Mouse (Mus musculus): ENCODE results near the gene Zfp422.
"Not testable (repeated sequence)": the region's sequence is repeated elsewhere in the genome, so short reads cannot be mapped to it uniquely, and the experiment has no call there.

Gene Zfp422

DNA sequence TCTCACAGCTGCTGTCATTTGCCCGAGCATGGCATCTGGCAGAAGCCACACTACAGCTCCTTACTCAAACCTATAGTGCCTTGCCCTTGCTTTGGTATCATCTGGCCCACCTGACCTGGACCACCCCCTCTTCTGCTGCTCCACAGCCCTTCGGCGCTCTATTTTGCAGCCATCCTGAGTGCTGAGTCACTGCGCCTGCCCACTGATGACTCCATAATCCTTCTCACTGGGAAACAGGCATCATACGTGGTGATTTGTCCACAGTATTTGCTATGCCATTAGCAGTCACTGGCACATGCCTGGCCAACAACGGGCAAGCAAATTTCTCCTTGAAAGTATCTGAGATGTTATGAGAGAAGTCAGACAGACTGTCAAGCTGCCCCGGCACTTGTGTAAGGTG lies 21.0 kb upstream of the Zfp422 start:
- no peak for DNase-seq (ENCODE audit: extremely low spot score)

- DNase-seq (ENCODE audit: extremely low spot score), result no peak
Observed at GRCm38 (mm10) chr6:116647763-116648162, 19.0 kb upstream of the Zfp422 start.

GRCm38 (mm10) chr6:116644335-116644734 lies 15.5 kb upstream of the Zfp422 start:
- DNase-seq (ENCODE audit: extremely low spot score), result no peak

GRCm38 (mm10) chr6:116643881-116644280 lies 15.1 kb upstream of the Zfp422 start:
- DNase-seq (ENCODE audit: extremely low spot score), result no peak

GRCm38 (mm10) chr6:116642942-116643341 lies 14.1 kb upstream of the Zfp422 start:
- DNase-seq (ENCODE audit: extremely low spot score), result no peak

GRCm38 (mm10) chr6:116639663-116640062 lies 10.9 kb upstream of the Zfp422 start:
- no peak for DNase-seq (ENCODE audit: extremely low spot score)

- DNase-seq (ENCODE audit: extremely low spot score), result no peak
Observed at GRCm38 (mm10) chr6:116638871-116639270, 10.1 kb upstream of the Zfp422 start.

DNA sequence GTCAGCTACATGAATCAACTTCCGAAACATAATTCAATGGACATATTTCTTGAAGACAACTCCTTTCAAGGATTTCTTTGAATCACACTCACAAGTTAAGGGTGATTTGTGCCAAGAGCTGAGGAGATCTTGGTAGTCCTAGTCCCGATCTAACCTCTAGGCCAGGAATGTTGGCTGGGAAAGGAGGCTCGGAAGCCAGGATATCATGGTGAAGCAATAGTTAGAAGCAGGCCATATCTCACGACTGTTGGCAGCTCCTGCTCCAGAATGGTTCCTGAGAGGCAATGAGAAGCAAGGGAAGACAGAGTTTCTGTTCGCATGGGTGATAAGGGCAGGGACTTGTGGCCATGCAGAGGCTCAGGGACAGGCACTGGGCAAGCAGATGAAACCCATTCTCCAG lies 8.7 kb upstream of the Zfp422 start:
- no peak for DNase-seq (ENCODE audit: extremely low spot score)

- no peak for DNase-seq (ENCODE audit: extremely low spot score)
Observed at GRCm38 (mm10) chr6:116636581-116637235, 7.9 kb upstream of the Zfp422 start.

DNA sequence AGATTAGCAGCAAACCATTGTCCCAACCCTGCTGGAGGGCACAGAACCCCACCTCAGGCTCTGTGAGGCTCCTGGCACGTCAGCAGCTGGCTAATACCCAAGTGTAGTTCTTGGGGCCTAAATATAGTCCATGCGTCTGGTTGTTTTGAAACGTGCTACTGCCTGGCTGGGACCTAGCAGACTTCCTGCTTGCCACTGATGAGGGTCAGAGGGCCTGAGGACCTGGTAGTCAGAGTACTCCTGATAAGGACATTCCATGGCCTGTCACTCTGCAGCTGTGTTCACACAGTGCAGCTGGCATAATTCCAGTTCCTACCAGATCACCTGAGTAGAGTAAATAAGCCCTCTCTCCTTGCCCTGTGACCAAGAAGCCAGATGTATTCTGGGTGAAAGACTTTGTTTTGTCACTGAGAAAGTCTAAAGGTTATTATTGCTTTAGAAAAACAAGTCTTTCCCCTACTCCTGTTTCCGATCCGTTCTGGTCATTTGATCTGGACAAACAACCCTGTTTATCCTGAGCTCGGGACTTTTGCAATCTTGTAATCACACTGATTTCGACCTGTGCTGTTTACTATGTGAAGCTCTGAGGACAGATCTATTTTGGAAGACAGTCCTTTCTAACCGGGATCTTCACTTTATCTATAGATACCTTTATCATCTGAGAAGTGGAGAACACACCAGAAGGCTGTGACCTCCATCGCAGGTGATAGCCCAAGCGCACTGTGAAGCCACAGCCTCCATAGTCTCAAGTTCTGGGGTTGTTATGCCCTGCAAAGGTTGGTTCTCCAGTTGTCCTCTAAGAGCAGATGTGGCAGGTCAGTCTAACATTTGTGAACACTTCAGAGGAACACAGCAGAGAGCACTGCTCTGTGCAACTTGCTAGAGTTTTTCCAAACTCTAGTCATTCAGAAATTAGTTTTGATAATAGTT lies 6.7 kb upstream of the Zfp422 start:
- DNase-seq (ENCODE audit: extremely low spot score), result no peak

GRCm38 (mm10) chr6:116633741-116634695 lies 5.2 kb upstream of the Zfp422 start:
- DNase-seq (ENCODE audit: extremely low spot score), result no peak

GRCm38 (mm10) chr6:116632129-116632528 lies 3.3 kb upstream of the Zfp422 start:
- peak; percentile 53 for DNase-seq (ENCODE audit: extremely low spot score)

GRCm38 (mm10) chr6:116629766-116630165 lies 967 bp upstream of the Zfp422 start:
- no peak for DNase-seq (ENCODE audit: extremely low spot score)

DNA sequence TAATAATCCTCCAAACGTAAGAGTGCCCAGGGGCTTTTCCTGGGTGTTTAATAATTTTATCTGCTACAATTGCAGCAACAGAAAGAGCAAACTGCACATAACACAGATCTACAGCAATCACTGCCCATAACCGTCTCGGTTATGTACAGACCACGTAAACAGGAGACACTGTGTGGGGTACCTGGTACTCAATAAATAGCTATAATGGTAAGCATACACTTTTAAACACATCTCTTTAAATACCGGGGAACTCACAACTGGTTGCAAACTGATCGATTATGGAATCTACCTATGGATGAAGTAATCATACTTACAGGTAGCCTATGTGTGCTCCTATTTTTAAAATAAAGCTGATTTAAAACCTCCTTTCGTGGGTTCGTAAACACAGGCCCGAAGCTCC lies 704 bp downstream of the Zfp422 start:
- DNase-seq (ENCODE audit: extremely low spot score), result no peak

GRCm38 (mm10) chr6:116626417-116626816 lies 2.4 kb downstream of the Zfp422 start:
- DNase-seq (ENCODE audit: extremely low spot score), result not testable (repeated sequence)

- DNase-seq (ENCODE audit: extremely low spot score), result no peak
Observed at GRCm38 (mm10) chr6:116621318-116622023, 7.3 kb downstream of the Zfp422 start.

GRCm38 (mm10) chr6:116618073-116618472 lies 10.7 kb downstream of the Zfp422 start:
- no peak for DNase-seq (ENCODE audit: extremely low spot score)

DNA sequence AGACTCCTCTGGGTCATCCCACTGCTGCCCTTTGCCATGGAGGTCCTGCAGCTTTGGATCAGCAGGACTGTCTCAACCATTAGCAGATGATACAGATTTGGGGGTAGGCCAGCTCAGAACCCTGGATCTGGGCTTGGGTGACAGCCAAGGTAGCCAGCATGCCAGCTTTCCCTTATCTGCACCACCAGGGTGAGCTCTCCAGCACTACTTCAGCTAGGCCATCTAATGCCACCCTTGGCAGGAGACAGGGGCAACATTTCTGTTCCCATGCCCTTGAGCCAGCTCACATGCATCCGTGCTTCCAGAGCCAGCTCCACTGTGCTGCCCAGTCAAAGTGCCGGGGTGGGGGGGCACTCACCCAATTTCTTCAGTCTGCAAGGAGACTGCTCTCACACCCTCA lies 13.1 kb downstream of the Zfp422 start:
- no peak for DNase-seq (ENCODE audit: extremely low spot score)

GRCm38 (mm10) chr6:116607230-116607629 lies 21.6 kb downstream of the Zfp422 start:
- DNase-seq (ENCODE audit: extremely low spot score), result no peak

GRCm38 (mm10) chr6:116600969-116601368 lies 27.8 kb downstream of the Zfp422 start:
- not testable (repeated sequence) for DNase-seq (ENCODE audit: extremely low spot score)

DNA sequence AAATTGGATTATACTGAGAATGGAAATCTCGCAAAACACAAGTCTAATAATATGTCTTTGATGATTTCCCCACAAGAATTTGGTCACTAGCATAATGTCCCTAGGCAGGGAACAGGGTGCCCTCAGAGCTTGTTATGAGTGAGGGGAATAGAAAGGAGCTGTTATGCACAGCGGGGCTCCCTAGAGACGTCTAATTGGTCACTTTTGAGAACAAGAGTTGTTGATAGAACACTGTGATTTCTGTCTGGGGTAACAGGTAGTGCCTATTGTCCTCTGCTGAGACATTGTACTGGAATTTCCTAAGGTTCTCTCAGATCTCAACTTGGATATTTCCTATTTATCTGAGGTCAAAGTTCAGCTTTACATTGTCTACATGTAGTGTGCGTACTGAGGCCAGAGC lies 44.7 kb downstream of the Zfp422 start, which contains the start of gene Olfr215:
TSS of gene Olfr215 (minus strand) at position 101 of the 400 bp plus-strand sequence.
- DNase-seq (ENCODE audit: extremely low spot score), result no peak

Measured in embryo, embryonic 9.5 days (tissue).